Comparison of ENCODE assay signal across 10 mouse cellular contexts in the genomic region with DNA sequence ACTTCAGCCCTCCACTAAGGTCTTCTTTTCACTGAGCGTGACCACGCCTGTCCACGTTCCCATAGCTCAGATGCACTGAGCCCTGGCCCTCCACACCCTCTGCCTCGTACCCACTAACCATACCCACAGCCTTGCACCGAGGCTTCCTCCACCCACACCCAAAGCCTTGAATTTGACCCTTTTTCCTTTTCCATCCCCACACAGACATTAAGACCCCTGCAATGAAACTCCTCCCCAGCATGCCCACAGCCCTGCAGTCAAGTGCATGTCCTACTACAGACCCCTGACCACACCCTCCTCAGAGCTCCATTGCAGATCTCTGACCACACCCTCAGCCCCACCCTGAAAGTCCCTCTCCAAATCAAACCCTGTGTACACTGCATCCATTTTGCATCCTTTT. TPM values are rescaled to one million over a fixed set of nuclear protein-coding genes. Genes with fewer than 3 reads are reported as not detected.
DNase-seq lines count a peak whose midpoint lies in the region; ATAC-seq and TF ChIP-seq lines count a peak whose summit lies in the region.
"Had no signal": no experiment of that assay in that cellular context is flagged by ENCODE, and none has a peak within 500 bp of the region (broad histone marks: within the 10 kb centered on the region; RNA-seq: fewer than 3 reads in every experiment).

No protein-coding gene starts in this region.

- no peaks in the 10 kb centered on the region for H3K27me3 ChIP-seq in cerebellum, adult 2 months (ENCODE audit: control insufficient read depth, insufficient read depth, low read length)
- peaks cover 74% of the 10 kb centered on the region for H3K27me3 ChIP-seq in E14TG2a.4 (ENCODE audit: insufficient read depth, low read length)
- H3K27me3 ChIP-seq in hindbrain, embryonic 12.5 days = peaks cover 15% of the 10 kb centered on the region
- peaks cover 10% of the 10 kb centered on the region for H3K27me3 ChIP-seq in midbrain, embryonic 13.5 days

- H3K4me3 ChIP-seq in cerebellum, adult 2 months (replicated peaks; ENCODE audit: insufficient read depth, low read depth, low read length) = peak overlapping the region; percentile 90
- H3K4me3 ChIP-seq in E14TG2a.4 (replicated peaks; ENCODE audit: low read length) = peak overlapping the region; percentile 39; the same call in 1 of the 2 replicates
- H3K4me3 ChIP-seq in hindbrain, embryonic 12.5 days = peak overlapping the region; percentile 41
- H3K4me3 ChIP-seq in midbrain, embryonic 13.5 days (replicated peaks) = peak overlapping the region; percentile 49

- peak overlapping the region; percentile 57 for H3K4me2 ChIP-seq in hindbrain, embryonic 12.5 days (replicated peaks)
- H3K4me2 ChIP-seq in midbrain, embryonic 13.5 days (replicated peaks) = peak overlapping the region; percentile 74

- no peak for TF ChIP-seq CTCF in cerebellum, adult 2 months (IDR thresholded peaks at IDR 0.05; ENCODE audit: borderline replicate concordance, insufficient read depth, low read depth, low read length)
- no peak for TF ChIP-seq CTCF in E14TG2a.4 (conservative IDR thresholded peaks at IDR 0.05; ENCODE audit: low read length)

- peaks cover 49% of the 10 kb centered on the region for H3K4me1 ChIP-seq in cerebellum, adult 2 months (ENCODE audit: control insufficient read depth, insufficient read depth, low read length)
- H3K4me1 ChIP-seq in E14TG2a.4 (replicated peaks; ENCODE audit: low read depth, low read length) = peaks cover 74% of the 10 kb centered on the region
- H3K4me1 ChIP-seq in hindbrain, embryonic 12.5 days = peaks cover 71% of the 10 kb centered on the region
- peaks cover 69% of the 10 kb centered on the region for H3K4me1 ChIP-seq in midbrain, embryonic 13.5 days (replicated peaks)

- H3K36me3 ChIP-seq in E14TG2a.4 (ENCODE audit: insufficient read depth, low read length) = 0 out of 2 replicates have a peak, but pooled peaks cover 4% of the 10 kb centered on the region
- H3K36me3 ChIP-seq in hindbrain, embryonic 12.5 days = peaks cover 18% of the 10 kb centered on the region
- peaks cover 21% of the 10 kb centered on the region for H3K36me3 ChIP-seq in midbrain, embryonic 13.5 days

- peak overlapping the region; percentile 63 for H3K9ac ChIP-seq in hindbrain, embryonic 12.5 days
- H3K9ac ChIP-seq in midbrain, embryonic 13.5 days (replicated peaks) = no peak overlapping the region

- 13% methylated on average over 5 of the region's 5 CpGs for WGBS in cerebellum, adult 2 months
- WGBS in hindbrain, embryonic 12.5 days = 69% methylated on average over 5 of the region's 5 CpGs
- 79% methylated on average over 5 of the region's 5 CpGs for WGBS in midbrain, embryonic 13.5 days

- TF ChIP-seq POLR2A in cerebellum, adult 2 months (IDR thresholded peaks at IDR 0.05; ENCODE audit: borderline replicate concordance, insufficient read depth, low read length) = no peak

- H3K9me3 ChIP-seq in E14TG2a.4 (ENCODE audit: low read length) = no peaks in the 10 kb centered on the region
- H3K9me3 ChIP-seq in hindbrain, embryonic 12.5 days (replicated peaks) = no peaks in the 10 kb centered on the region
- H3K9me3 ChIP-seq in midbrain, embryonic 13.5 days = no peaks in the 10 kb centered on the region

- DNase-seq in cerebellum, adult 2 months = no peak
- no peak for DNase-seq in cerebellum, adult 11-12 months
- no peak for DNase-seq in embryo, embryonic 9.5 days (ENCODE audit: extremely low spot score)
- no peak for DNase-seq in right cerebral cortex, adult 18-20 months
- no peak for DNase-seq in left cerebral cortex, adult 18-20 months (ENCODE audit: low spot score in 2 of 2)

- H3K27ac ChIP-seq in cerebellum, adult 2 months (ENCODE audit: insufficient read depth, low read length) = peak overlapping the region; percentile 90
- peak overlapping the region; percentile 89 for H3K27ac ChIP-seq in hindbrain, embryonic 12.5 days
- H3K27ac ChIP-seq in midbrain, embryonic 13.5 days = peak overlapping the region; percentile 80

- ATAC-seq in hindbrain, embryonic 12.5 days (ENCODE audit: low FRiP score) = no peak
- no peak for ATAC-seq in midbrain, embryonic 13.5 days

RNA-seq across cellular contexts. Expression of a gene that starts 1.5 kb away (rescaled TPM):
- polyA plus RNA-seq in cerebellum, adult 2 months (2012; rRNA removed) = 286 and 297 TPM in 2 replicates
- polyA plus RNA-seq in hindbrain, embryonic 12.5 days (2016; fragmentation: Nextera tagmentation; extraction: Ambion mirVana) = 162 and 186 TPM in 2 replicates
- 93.1 and 111 TPM in 2 replicates for polyA plus RNA-seq in midbrain, embryonic 13.5 days (2015; fragmentation: Nextera tagmentation; extraction: Ambion mirVana)
- total RNA-seq in left cerebral cortex, adult 18-20 months (2021) = 10 to 100 TPM; 47.0 to 48.3 TPM

RNA-seq across cellular contexts. Expression of a gene that starts 26.9 kb away (rescaled TPM):
- 64.7 and 67.9 TPM in 2 replicates for polyA plus RNA-seq in cerebellum, adult 2 months (2012; rRNA removed)
- polyA plus RNA-seq in hindbrain, embryonic 12.5 days (2016; fragmentation: Nextera tagmentation; extraction: Ambion mirVana) = 35.8 and 36.1 TPM in 2 replicates
- 26.2 and 31.3 TPM in 2 replicates for polyA plus RNA-seq in midbrain, embryonic 13.5 days (2015; fragmentation: Nextera tagmentation; extraction: Ambion mirVana)
- 10 to 100 TPM; 41.8 to 42.5 TPM for total RNA-seq in left cerebral cortex, adult 18-20 months (2021)

RNA-seq across cellular contexts. Expression of a gene that starts 48.7 kb away (rescaled TPM):
- polyA plus RNA-seq in cerebellum, adult 2 months (2012; rRNA removed) = 0.08 TPM in 1 of 2 replicates, not detected in the other
- 24.2 and 24.7 TPM in 2 replicates for polyA plus RNA-seq in hindbrain, embryonic 12.5 days (2016; fragmentation: Nextera tagmentation; extraction: Ambion mirVana)
- 11.6 and 16.9 TPM in 2 replicates for polyA plus RNA-seq in midbrain, embryonic 13.5 days (2015; fragmentation: Nextera tagmentation; extraction: Ambion mirVana)
- total RNA-seq in left cerebral cortex, adult 18-20 months (2021) = not detected

RNA-seq across cellular contexts. Expression of a gene that starts 56.4 kb away (rescaled TPM):
- 0.65 and 1.2 TPM in 2 replicates for polyA plus RNA-seq in cerebellum, adult 2 months (2012; rRNA removed)
- 2.1 and 3.1 TPM in 2 replicates for polyA plus RNA-seq in hindbrain, embryonic 12.5 days (2016; fragmentation: Nextera tagmentation; extraction: Ambion mirVana)
- polyA plus RNA-seq in midbrain, embryonic 13.5 days (2015; fragmentation: Nextera tagmentation; extraction: Ambion mirVana) = 1.5 and 2.4 TPM in 2 replicates
- total RNA-seq in left cerebral cortex, adult 18-20 months (2021) = under 1 TPM; 0.19 to 0.42 TPM

RNA-seq across cellular contexts. Expression of a gene that starts 56.5 kb away (rescaled TPM):
- 0.05 TPM in 1 of 2 replicates, not detected in the other for polyA plus RNA-seq in cerebellum, adult 2 months (2012; rRNA removed)
- 0.08 TPM in 1 of 2 replicates, not detected in the other for polyA plus RNA-seq in hindbrain, embryonic 12.5 days (2016; fragmentation: Nextera tagmentation; extraction: Ambion mirVana)
- polyA plus RNA-seq in midbrain, embryonic 13.5 days (2015; fragmentation: Nextera tagmentation; extraction: Ambion mirVana) = not detected in 2 replicates
- not detected for total RNA-seq in left cerebral cortex, adult 18-20 months (2021)
- total RNA-seq: megakaryocyte-erythroid progenitor cell, adult 5-6 weeks had no signal
- polyA plus RNA-seq: heart, embryonic 14.5 days had no signal

Comparison
In these comparisons a context has a peak if more than half of its experiments do, and no peak if none do; other contexts are left out.
1. H3K4me3 ChIP-seq: peak in every context shown above with its lines; median percentile 90 in cerebellum, adult 2 months; 49 in midbrain, embryonic 13.5 days; 41 in hindbrain, embryonic 12.5 days; 39 in E14TG2a.4.
2. RNA of a gene that starts 48.7 kb away (polyA plus RNA-seq): 24.2 to 24.7 TPM in hindbrain, embryonic 12.5 days and 11.6 to 16.9 TPM in midbrain, embryonic 13.5 days; 0.08 TPM in cerebellum, adult 2 months; every median in the first group is over 10 times any median in the second.
3. Peak in every context shown above with its lines, with median percentiles within 50 percentile points of each other: H3K27ac ChIP-seq.